Mouse (Mus musculus): Measurements from ENCODE around the gene Ap1ar. TPM values are rescaled to one million over a fixed set of nuclear protein-coding genes. Genes with fewer than 3 reads are reported as not detected.
A peak's percentile ranks its signal among the peaks of the same experiment; 100 is the strongest.
"Not testable (repeated sequence)": the region's sequence is repeated elsewhere in the genome, so short reads cannot be mapped to it uniquely, and the experiment has no call there.

Gene Ap1ar
- polyA plus RNA-seq, 1 experiment from 2014 or later = 58.5 TPM

DNA sequence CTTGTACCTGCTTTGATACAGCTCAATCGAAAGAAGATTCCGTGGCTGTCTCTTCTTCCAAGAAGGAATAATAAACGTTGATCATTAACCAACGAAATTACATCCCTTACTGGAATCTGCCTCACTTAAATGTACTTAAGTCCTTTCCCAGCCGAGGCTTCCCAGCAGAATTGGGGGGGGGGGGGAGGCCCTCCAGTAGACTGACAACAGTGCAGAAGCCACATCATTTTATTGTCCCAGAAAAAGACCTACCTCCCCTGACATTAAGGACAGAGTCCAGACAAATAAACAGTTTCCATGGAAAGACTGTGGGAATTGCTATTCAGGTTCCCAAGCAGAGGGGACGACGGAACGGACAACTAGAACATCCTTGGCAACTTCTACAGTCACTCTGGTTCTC, 48.4 kb downstream of the Ap1ar start:
- H3K36me3 ChIP-seq = no peaks in the 10 kb centered on the region
- 17% methylated on average over 8 of the region's 8 CpGs for WGBS

DNA sequence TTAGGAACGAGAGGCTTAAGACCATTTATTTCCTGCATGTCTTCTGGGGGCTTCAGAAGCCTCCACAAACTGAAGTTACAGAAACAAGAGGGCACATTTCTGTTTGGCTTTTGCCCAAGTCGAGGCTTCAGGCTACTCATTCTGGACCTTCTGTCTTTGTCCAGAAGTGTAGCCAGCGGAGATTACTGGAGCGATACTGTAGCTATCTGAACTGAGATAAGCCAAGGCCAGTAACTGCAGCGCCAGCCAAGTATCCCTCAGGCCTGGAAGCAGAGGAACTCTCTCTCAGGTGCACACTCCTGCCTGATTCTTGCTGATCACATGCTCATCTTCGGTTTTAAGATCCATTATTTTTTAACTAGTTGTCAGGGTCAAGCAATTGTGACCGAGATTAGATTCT, 49.3 kb downstream of the Ap1ar start:
- Histone ChIP-seq H3K27ac (no peak overlapping the region), H3K4me3 (no peak overlapping the region), H3K9me3 (no peaks in the 10 kb centered on the region), H3K36me3 (no peaks in the 10 kb centered on the region), H3K4me1 (peaks cover 16% of the 10 kb centered on the region), H3K27me3 (ENCODE audit: insufficient read depth, poor library complexity, severe bottlenecking) (peaks cover 54% of the 10 kb centered on the region)
- no peak for DNase-seq (ENCODE audit: low spot score)
- WGBS = 45% methylated on average over 7 of the region's 7 CpGs

More for the DNA sequence above, 48.4 kb downstream of the Ap1ar start:
- H3K27me3 ChIP-seq (ENCODE audit: insufficient read depth, poor library complexity, severe bottlenecking) = peaks cover 54% of the 10 kb centered on the region
- peak overlapping the region; percentile 80; the same call in 1 of the 2 replicates for H3K4me3 ChIP-seq
- no peaks in the 10 kb centered on the region for H3K9me3 ChIP-seq
- H3K4me1 ChIP-seq = peaks cover 16% of the 10 kb centered on the region
- no peak overlapping the region for H3K27ac ChIP-seq
- DNase-seq (ENCODE audit: low spot score) = no peak

DNA sequence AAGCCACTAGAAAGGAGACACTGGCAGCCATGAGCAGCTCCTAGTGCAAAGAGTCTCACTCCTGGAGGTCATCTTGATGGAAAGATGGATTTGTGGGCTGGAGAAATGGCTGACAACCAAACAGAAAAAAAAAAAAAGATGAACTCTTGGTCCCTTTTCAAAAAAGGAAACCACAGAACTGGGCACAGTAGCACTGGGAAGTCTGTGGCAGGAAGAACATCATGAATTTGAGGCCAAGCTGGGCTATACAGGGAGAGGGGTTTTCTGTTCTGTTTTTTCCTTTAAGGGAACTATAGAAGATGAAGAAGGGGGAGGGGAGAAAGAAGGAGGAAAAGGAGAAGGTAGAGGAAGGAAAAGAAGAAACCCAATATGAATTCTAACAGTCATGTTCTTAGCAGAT, 50.3 kb downstream of the Ap1ar start:
- no peaks in the 10 kb centered on the region for H3K36me3 ChIP-seq
- peaks cover 48% of the 10 kb centered on the region for H3K27me3 ChIP-seq (ENCODE audit: insufficient read depth, poor library complexity, severe bottlenecking)
- H3K4me3 ChIP-seq = no peak overlapping the region
- DNase-seq (ENCODE audit: low spot score) = no peak
- no peaks in the 10 kb centered on the region for H3K9me3 ChIP-seq
- no peak overlapping the region for H3K27ac ChIP-seq
- peaks cover 16% of the 10 kb centered on the region for H3K4me1 ChIP-seq

DNA sequence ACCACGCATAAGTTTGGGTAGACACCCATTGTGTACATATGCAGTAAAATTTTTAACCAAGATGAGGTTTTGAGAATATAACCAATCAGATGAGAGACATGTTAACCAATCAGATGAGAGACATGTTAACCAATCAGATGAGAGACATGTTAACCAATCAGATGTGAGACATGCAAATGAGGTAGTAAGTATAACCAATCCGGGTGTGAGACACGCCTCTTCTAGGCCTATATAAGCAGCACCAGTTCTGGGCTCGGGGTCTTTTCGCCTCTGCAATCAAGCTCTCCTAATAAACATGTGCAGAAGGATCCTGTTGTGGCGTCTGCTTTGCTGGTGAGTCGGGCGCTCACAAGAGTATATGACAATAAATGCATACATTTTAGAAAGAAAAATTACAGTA, 53.6 kb downstream of the Ap1ar start:
- WGBS = 96% methylated on average over 8 of the region's 8 CpGs
- not testable (repeated sequence) for H3K4me1 ChIP-seq; H3K9me3 ChIP-seq; H3K36me3 ChIP-seq; DNase-seq (ENCODE audit: low spot score); H3K27ac ChIP-seq; H3K4me3 ChIP-seq
- peaks cover 27% of the 10 kb centered on the region for H3K27me3 ChIP-seq (ENCODE audit: insufficient read depth, poor library complexity, severe bottlenecking)

DNA sequence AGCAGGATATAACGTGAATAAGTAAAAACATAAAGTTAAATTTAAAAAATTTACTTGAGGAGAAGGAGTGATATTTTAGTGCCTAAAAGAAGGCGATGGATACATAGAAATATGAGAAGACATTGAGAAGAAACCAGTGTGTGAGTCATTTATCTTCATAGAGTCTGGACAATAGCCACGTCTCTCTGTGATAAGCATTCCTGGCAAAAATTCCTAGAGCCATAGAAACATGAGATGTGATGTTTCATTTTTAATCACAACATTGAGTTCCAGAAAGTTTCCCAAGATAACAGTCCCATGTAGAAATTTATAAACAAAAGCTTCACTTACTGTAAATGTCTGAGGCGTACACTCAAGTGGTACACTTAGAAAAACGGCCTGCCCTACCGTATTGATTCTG, 54.4 kb downstream of the Ap1ar start:
- WGBS = 82% methylated on average over 6 of the region's 6 CpGs

DNA sequence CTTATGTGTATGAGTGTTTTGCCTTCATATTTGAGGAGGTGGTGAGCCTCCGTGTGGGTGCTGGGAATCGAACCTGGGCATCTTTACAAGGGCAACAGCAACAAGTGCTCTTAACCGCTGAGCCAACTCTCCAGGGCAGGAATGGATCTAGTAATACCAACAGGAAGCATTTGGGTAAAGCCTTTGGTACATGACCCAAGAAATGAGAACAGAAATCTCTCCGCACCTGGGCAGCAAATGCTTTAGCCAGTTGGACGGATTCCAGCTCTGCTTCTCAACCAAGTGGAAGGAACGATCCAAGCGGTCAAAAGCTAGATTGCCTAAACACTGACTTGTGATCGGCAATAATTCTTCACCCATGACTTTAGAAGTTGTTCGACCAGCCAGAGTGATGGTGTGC, 56.4 kb downstream of the Ap1ar start:
- no peak overlapping the region for H3K27ac ChIP-seq
- 94% methylated on average over 9 of the region's 9 CpGs for WGBS
- H3K36me3 ChIP-seq = no peaks in the 10 kb centered on the region
- DNase-seq (ENCODE audit: low spot score) = no peak
- no peaks in the 10 kb centered on the region for H3K9me3 ChIP-seq
- H3K4me3 ChIP-seq = no peak overlapping the region
- H3K27me3 ChIP-seq (ENCODE audit: insufficient read depth, poor library complexity, severe bottlenecking) = no peaks in the 10 kb centered on the region
- H3K4me1 ChIP-seq = no peaks in the 10 kb centered on the region

More for the DNA sequence above, 54.4 kb downstream of the Ap1ar start:
- Histone ChIP-seq H3K4me1 (no peaks in the 10 kb centered on the region), H3K9me3 (no peaks in the 10 kb centered on the region), H3K27me3 (ENCODE audit: insufficient read depth, poor library complexity, severe bottlenecking) (peaks cover 19% of the 10 kb centered on the region), H3K4me3 (no peak overlapping the region), H3K27ac (no peak overlapping the region), H3K36me3 (no peaks in the 10 kb centered on the region)
- DNase-seq (ENCODE audit: low spot score) = no peak

DNA sequence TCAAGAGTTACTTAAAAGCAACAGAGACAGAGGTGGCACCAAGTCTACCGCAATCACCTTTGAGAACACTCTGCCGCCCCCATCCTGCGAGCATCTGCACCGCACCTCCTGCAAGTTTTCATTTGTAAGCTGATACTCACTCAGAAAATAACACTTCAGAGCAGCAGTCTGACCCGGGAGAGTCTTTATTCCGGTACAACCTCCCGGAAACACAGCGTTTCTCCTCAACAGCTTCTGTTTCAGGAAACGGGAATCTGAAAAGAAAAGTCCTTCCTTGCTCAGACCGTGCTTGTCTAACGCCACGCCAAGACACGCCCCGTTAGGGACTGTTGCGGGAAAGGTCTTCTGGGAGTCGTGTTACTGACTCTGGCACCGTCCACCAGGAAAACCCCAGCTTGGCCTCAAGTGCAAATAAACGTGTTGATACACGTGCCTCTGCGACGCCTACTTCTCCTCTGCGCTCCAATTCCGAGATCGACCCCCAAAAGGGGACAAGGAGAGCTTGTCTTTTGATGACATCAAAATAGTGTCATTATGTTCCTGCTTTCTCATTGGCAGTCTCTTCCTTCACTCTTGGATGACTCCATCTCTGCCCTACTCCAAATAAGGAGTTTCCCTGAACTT, 57.2 kb downstream of the Ap1ar start, which contains the start of gene Alpk1:
TSS of gene Alpk1 (minus strand) at position 507 of the 624 bp plus-strand sequence.
- peak; percentile 78 for DNase-seq (ENCODE audit: low spot score)
- Histone ChIP-seq H3K36me3 (no peaks in the 10 kb centered on the region), H3K9me3 (no peaks in the 10 kb centered on the region), H3K27ac (peak within 1 kb of the TSS; percentile 81), H3K4me1 (no peaks in the 10 kb centered on the region), H3K4me3 (peak within 1 kb of the TSS; percentile 62), H3K27me3 (ENCODE audit: insufficient read depth, poor library complexity, severe bottlenecking) (no peaks in the 10 kb centered on the region)
- WGBS = 3% methylated on average over 24 of the region's 24 CpGs

DNA sequence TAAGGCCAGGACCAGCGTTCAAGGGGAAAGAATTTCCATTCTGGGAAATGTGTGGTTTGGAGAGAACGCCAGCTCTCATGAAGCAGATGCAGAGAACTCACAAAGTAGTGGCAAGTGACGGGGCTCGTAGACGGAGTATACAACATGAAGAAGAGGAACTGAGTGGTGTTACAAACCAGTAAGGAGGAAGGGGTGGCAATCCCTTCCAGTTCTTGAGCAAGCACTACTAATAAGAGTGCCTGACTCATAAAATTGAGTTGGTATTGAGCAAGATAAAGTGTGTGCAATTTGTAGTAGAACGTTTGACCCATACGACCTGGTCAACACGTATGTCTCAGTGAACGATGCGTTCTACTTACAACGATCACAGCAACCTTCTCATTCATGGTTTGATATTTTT, 68.2 kb downstream of the Ap1ar start:
- no peak overlapping the region for H3K27ac ChIP-seq

DNA sequence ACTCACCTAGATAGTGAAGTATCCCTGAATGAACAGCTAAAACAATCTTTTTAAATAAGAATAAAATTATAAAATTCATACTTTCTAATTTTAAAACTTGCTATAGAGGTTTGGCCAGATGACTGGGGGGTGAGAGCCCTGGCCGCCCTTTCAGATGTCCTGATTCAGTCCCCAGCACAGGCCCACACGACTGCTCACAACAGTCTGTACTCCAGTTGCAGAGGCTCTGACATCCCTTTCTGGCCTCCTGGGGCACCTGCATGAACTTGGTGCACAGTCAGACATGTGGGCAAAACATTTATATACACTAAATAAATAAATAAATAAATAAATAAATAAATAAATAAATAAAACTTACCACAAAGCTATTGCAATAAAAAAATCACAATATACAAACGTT, 71.4 kb downstream of the Ap1ar start:
- WGBS = 63% methylated on average over 3 of the region's 3 CpGs

More for the DNA sequence above, 68.2 kb downstream of the Ap1ar start:
- WGBS = 81% methylated on average over 11 of the region's 11 CpGs
- H3K4me3 ChIP-seq = no peak overlapping the region
- no peaks in the 10 kb centered on the region for H3K36me3 ChIP-seq
- DNase-seq (ENCODE audit: low spot score) = no peak
- no peaks in the 10 kb centered on the region for H3K9me3 ChIP-seq
- 0 out of 2 replicates have a peak, but pooled peaks cover 6% of the 10 kb centered on the region for H3K27me3 ChIP-seq (ENCODE audit: insufficient read depth, poor library complexity, severe bottlenecking)
- no peaks in the 10 kb centered on the region for H3K4me1 ChIP-seq

DNA sequence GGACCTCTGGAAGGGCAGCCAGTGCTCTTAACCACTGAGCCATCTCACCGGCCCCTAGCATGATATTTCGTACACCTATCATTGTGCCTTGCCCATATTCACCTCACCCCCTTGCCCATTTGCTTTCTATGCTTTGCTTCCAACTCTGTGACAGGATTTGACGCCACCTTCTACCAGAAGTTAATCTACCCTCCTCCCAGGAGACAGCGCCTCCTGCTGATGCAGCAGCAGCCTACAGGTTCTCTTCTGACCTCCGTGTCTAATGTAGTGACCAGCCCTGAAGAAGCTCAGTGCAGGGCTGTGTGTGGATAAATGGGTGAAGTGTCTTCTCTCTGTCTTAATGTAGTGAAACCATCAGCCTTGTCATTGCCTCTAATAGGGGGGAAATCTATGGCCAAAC, 72.8 kb downstream of the Ap1ar start:
- 53% methylated on average over 5 of the region's 5 CpGs for WGBS
- no peaks in the 10 kb centered on the region for H3K9me3 ChIP-seq

More for the DNA sequence above, 71.4 kb downstream of the Ap1ar start:
- Histone ChIP-seq H3K36me3 (no peaks in the 10 kb centered on the region), H3K4me1 (no peaks in the 10 kb centered on the region), H3K27ac (no peak overlapping the region), H3K27me3 (ENCODE audit: insufficient read depth, poor library complexity, severe bottlenecking) (peaks cover 22% of the 10 kb centered on the region; the same call in 1 of the 2 replicates), H3K4me3 (no peak overlapping the region), H3K9me3 (no peaks in the 10 kb centered on the region)
- no peak for DNase-seq (ENCODE audit: low spot score)

DNA sequence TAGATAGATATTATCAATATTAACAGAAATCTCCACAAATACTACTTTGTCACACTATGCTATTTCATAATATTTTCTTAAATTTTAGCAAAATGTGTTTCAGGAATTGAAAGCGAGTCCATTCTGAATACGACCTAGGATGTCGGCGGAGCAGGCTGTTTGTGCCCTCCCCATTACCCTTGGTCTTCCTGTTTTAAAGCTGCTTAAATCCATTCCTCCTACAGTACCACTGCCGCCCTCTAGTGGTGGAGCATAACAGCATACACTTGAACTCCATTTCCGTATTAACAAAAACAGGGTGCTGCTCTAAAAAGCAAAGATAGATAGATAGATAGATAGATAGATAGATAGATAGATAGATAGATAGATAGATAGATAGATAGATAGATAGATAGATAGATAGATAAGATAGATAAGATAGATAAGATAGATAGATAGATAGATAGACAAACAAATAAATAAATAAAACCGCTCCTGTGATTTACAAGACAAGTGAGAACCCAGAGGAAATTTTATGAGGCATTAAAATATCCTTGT, 74.2 kb downstream of the Ap1ar start:
- peaks cover 44% of the 10 kb centered on the region for H3K27me3 ChIP-seq (ENCODE audit: insufficient read depth, poor library complexity, severe bottlenecking)

More for the DNA sequence above, 72.8 kb downstream of the Ap1ar start:
- DNase-seq (ENCODE audit: low spot score) = no peak
- H3K27ac ChIP-seq = no peak overlapping the region
- H3K27me3 ChIP-seq (ENCODE audit: insufficient read depth, poor library complexity, severe bottlenecking) = peaks cover 30% of the 10 kb centered on the region; the same call in 1 of the 2 replicates
- H3K4me1 ChIP-seq = no peaks in the 10 kb centered on the region
- no peak overlapping the region for H3K4me3 ChIP-seq
- H3K36me3 ChIP-seq = no peaks in the 10 kb centered on the region

DNA sequence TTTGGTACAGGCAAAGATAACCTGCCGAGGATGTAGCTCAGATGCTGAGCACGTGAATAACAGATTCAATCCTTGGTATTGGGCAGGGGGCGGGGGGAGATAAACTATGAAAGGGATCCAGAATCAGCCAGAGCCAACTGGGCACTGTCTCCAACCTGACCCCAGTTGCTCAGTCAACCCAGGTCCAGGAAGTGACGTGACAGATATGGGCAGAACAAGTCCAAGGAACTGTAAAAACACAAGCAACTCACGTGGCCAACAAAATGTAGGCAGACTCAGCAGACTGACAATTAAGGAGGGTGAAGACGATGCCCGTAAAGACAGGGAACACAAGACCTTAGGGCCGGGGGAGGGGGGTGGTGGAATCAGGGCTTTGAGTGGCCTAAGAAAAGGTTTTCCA, 74.9 kb downstream of the Ap1ar start:
- Histone ChIP-seq H3K27me3 (ENCODE audit: insufficient read depth, poor library complexity, severe bottlenecking) (peaks cover 52% of the 10 kb centered on the region), H3K27ac (no peak overlapping the region), H3K9me3 (no peaks in the 10 kb centered on the region), H3K4me3 (no peak overlapping the region), H3K36me3 (no peaks in the 10 kb centered on the region), H3K4me1 (no peaks in the 10 kb centered on the region)
- 63% methylated on average over 8 of the region's 8 CpGs for WGBS
- no peak for DNase-seq (ENCODE audit: low spot score)

More for the DNA sequence above, 74.2 kb downstream of the Ap1ar start:
- 26% methylated on average over 7 of the region's 7 CpGs for WGBS
- no peaks in the 10 kb centered on the region for H3K4me1 ChIP-seq
- no peak overlapping the region for H3K27ac ChIP-seq
- no peaks in the 10 kb centered on the region for H3K9me3 ChIP-seq
- no peaks in the 10 kb centered on the region for H3K36me3 ChIP-seq
- no peak overlapping the region for H3K4me3 ChIP-seq
- no peak for DNase-seq (ENCODE audit: low spot score)

DNA sequence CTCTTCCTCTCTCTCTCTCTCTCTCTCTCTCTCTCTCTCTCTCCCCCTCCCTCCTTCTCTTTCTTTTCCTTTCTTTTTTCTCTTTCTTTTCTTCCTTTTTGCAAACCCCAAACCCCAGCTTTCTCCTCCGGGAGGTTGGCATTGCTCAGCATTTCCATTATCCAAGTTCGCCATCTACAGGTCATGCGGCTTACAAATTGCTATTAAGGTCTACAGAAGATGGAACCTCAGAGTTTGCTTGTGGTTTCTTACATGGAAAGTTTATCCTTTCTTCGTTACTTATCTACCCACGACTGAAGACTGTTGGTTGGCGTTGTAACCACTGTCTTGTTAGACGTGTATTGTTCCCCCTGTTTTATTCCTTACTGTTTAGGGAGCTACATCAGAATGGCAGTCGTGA, 78.1 kb downstream of the Ap1ar start:
- DNase-seq (ENCODE audit: low spot score) = no peak
- Histone ChIP-seq H3K27me3 (ENCODE audit: insufficient read depth, poor library complexity, severe bottlenecking) (peaks cover 76% of the 10 kb centered on the region), H3K4me1 (no peaks in the 10 kb centered on the region)

More for the DNA sequence above, 78.1 kb downstream of the Ap1ar start:
- no peak overlapping the region for H3K4me3 ChIP-seq
- 19% methylated on average over 8 of the region's 8 CpGs for WGBS
- H3K9me3 ChIP-seq = no peaks in the 10 kb centered on the region
- no peaks in the 10 kb centered on the region for H3K36me3 ChIP-seq
- no peak overlapping the region for H3K27ac ChIP-seq

All from heart, embryonic 10.5 days (tissue).